Mouse (Mus musculus) left cerebral cortex, adult 11 months (tissue): ENCODE data around the gene Neurl2.
"Not testable (repeated sequence)": the region's sequence is repeated elsewhere in the genome, so short reads cannot be mapped to it uniquely, and the experiment has no call there.

ENCODE experiments used
- DNase-seq: peaks from one replicate; pipeline ENCODE4 v3.0.0; 2022; ENCODE audit warnings: low spot score

The Neurl2 gene

GRCm38 (mm10) chr2:164815821-164816220, 17.4 kb downstream of the Neurl2 start:
- no peak for DNase-seq

- DNase-seq: no peak
Observed at GRCm38 (mm10) chr2:164815348-164815747, 17.9 kb downstream of the Neurl2 start.

GRCm38 (mm10) chr2:164813557-164813956, 19.7 kb downstream of the Neurl2 start:
- no peak for DNase-seq

- DNase-seq: no peak
Observed at GRCm38 (mm10) chr2:164806614-164807013, 26.6 kb downstream of the Neurl2 start.

GRCm38 (mm10) chr2:164805332-164805718, 27.9 kb downstream of the Neurl2 start:
- DNase-seq: no peak

GRCm38 (mm10) chr2:164804533-164805331, 28.5 kb downstream of the Neurl2 start, which contains the start of the genes Acot8 and Zswim3:
TSS of gene Acot8 (minus strand) at chr2:164804882.
TSS of gene Zswim3 (plus strand) at chr2:164805098.
- DNase-seq: peak; percentile 98

GRCm38 (mm10) chr2:164803921-164804313, 29.3 kb downstream of the Neurl2 start:
- DNase-seq: no peak

- DNase-seq: no peak
Observed at GRCm38 (mm10) chr2:164803201-164803920, 29.9 kb downstream of the Neurl2 start.

- DNase-seq: no peak
Observed at GRCm38 (mm10) chr2:164800252-164801004, 32.8 kb downstream of the Neurl2 start.

GRCm38 (mm10) chr2:164798554-164798953, 34.7 kb downstream of the Neurl2 start:
- DNase-seq: not testable (repeated sequence)

GRCm38 (mm10) chr2:164795868-164796267, 37.4 kb downstream of the Neurl2 start:
- no peak for DNase-seq

- DNase-seq: peak; percentile 66
Observed at GRCm38 (mm10) chr2:164794293-164794692, 39.0 kb downstream of the Neurl2 start.

- no peak for DNase-seq
Observed at GRCm38 (mm10) chr2:164793772-164794171, 39.5 kb downstream of the Neurl2 start.

GRCm38 (mm10) chr2:164793236-164793635, 40.0 kb downstream of the Neurl2 start:
- DNase-seq: no peak

- no peak for DNase-seq
Observed at GRCm38 (mm10) chr2:164792400-164793190, 40.7 kb downstream of the Neurl2 start.

GRCm38 (mm10) chr2:164791841-164792261, 41.4 kb downstream of the Neurl2 start:
- DNase-seq: no peak

- no peak for DNase-seq
Observed at GRCm38 (mm10) chr2:164790451-164790850, 42.8 kb downstream of the Neurl2 start.

- DNase-seq: no peak
Observed at GRCm38 (mm10) chr2:164788411-164788810, 44.8 kb downstream of the Neurl2 start.

GRCm38 (mm10) chr2:164787779-164788178, 45.5 kb downstream of the Neurl2 start:
- DNase-seq: no peak

GRCm38 (mm10) chr2:164787032-164787431, 46.2 kb downstream of the Neurl2 start:
- DNase-seq: no peak

GRCm38 (mm10) chr2:164786388-164786885, 46.8 kb downstream of the Neurl2 start:
- no peak for DNase-seq
